Mouse (Mus musculus) liver, adult 2 months (tissue): ENCODE results near the gene Actr1b.

Experiments used
- CTCF ChIP-seq: fragments of 200-500 bp; IDR thresholded peaks from 2 replicates; pipeline ENCODE4 v1.5.1; 2011; ENCODE audit warnings: low read depth, low read length, control low read depth
- POLR2A ChIP-seq: fragments of 200-500 bp; IDR thresholded peaks from 2 replicates; pipeline ENCODE4 v1.6.1; 2011; ENCODE audit warnings: low read length, control low read depth; ENCODE audit not compliant: insufficient read depth; ENCODE audit errors: extremely low read depth

DNA sequence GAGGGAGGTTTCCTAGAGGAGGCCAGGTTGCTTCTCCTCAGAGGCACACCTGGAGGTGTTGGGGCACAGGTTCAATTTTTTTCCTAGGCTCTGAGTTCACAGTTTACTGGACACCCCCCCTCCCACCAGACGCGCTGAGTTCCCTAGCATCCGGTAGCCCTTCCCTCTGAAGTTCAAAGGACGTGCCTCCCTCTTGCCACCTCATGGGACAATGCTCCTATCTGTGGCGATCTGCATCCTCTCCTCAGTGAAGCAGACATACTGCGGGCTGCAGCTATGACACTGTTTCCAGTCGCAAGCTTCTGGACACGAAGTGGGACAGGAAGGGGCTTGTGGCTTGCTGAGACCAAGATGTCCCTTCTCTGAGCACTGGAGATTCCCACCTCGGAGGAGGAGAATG, 46.2 kb upstream of the Actr1b start:
- TF ChIP-seq CTCF = no peak
- no peak for TF ChIP-seq POLR2A
